Mouse (Mus musculus): ENCODE results near the gene Gng12.
A peak's percentile ranks its signal among the peaks of the same experiment; 100 is the strongest.
"Not testable (repeated sequence)": the region's sequence is repeated elsewhere in the genome, so short reads cannot be mapped to it uniquely, and the experiment has no call there.

Gng12 gene

DNA sequence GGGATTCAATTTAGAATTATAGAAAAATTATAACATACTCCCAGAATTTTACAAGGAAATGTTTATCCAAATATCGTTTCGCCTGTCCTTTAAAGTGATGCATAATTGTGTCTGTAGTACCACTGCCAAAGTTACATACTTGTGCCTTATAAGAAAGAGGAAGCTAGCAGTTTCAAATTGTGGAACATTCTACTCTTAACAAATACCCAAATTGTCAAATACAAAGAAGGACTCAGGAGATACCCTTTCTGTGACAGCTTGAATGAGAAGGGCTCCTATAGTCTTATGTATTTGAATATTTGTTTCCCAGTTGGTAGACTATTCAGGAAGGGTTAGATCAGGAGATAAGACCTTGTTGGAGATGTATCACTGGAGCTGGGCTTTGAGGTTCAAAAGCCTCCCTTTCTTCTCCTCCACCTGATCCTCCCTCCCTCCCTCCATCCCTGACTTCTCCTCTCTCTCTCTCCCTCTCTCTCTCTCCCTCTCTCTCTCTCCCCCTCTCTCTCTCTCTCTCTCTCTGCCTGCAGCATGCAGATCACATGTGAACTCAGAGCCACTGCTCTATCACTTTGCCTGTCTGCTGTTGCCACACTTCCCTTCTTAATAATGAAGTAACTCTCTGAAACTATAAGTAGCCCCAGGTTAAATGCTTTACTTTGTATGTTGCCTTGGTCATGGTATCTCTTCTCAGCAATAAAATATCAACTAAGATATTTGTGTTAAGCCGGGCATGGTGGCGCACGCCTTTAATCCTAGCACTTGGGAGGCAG, 62.5 kb downstream of the Gng12 start:
- DNase-seq = no peak

DNA sequence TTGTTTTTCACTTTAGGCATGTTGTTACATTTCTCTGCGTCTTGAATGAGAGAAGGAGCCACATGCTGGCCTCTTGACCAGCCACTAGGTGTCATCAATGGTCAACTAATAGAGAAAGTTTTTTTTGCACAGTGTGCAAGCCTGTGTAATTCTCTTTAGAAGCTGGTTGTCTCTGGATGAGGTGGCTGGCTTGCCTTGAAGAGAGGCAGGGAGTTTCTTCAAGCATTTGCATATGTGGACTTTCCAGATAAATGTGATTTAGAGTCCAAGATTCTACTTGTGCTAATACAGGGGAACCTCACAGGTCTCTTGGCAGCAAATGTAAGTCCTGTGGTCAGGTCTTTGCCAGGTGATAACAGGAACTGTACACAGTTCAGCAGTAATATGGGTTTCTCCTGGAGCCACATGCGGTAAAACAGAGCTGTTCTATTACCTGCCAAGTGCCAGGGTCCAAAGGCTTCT, 66.4 kb downstream of the Gng12 start:
- peak; percentile 64 to 75 for DNase-seq

DNA sequence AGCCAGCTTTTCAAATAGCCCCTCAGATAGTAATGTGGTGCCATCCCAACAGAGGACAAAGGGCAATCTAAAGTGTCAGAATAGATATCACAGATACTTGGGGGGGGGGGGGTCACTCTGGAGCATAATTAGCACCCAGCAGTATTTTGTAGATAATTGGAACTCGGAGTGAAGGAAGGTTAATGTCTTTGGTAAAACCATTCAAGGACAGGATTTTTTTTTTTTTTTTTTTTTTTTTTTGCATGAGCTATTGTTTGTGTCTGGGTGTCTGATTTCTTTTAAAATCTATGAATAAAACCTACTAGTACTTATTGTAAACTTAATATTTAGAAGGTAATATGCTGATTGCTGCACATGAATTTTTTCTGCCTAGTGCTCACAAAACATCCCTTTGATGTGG, 66.9 kb downstream of the Gng12 start:
- DNase-seq = no peak

DNA sequence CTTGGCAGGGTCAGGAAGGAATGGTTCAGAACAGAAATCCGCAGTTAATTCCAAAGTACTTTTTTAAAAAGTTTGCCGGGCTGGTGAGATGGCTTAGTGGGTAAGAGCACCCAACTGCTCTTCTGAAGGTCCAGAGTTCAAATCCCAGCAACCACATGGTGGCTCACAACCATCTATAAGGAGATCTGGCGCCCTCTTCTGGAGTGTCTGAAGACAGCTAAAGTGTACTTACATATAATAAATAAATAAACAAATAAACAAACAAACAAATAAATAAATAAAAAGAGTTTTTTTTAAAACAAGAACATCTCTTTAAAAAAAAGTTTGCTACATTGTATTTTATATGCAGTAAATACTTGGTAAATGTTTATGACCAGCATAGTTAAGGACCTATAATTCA, 67.5 kb downstream of the Gng12 start:
- DNase-seq = not testable (repeated sequence)

DNA sequence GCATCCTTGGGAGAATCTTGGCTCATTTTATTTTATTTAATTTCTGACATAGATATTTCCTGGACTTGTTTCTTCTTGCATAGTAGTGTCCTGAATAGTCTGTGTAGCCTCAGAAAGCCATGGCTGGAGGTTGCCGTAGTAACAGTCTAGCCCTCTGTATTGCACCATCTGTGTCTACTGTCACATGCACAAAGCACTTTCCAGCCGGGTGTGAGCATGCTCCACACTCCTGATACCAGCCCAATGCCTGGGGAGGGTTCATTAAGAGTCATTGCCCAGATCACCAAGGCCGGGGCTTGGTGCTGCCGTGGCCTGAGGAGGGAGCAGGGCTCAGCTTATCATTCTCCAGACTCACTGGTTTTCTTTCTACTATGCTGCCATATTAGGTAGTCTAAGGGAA, 68.0 kb downstream of the Gng12 start:
- peak; percentile 57 to 64 for DNase-seq

DNA sequence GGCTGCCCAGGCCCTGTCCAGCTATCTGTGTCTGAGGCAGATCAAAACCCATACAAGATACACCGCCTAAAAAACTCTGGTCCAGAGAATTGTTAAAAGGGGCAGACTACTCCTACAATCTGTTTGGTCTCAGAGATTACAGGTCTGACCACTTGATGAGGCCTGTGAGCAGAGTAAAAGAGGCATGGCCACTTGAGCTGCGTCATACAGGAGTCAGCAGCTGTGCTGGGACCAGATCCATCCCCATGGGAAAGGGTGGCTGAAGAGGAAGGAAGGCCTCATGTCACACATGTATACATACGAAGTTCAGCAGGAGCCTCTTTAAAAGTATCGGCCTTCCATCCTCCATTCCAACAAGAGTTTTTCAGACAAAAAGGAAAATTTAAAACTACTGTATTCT, 69.0 kb downstream of the Gng12 start:
- no peak for DNase-seq

DNA sequence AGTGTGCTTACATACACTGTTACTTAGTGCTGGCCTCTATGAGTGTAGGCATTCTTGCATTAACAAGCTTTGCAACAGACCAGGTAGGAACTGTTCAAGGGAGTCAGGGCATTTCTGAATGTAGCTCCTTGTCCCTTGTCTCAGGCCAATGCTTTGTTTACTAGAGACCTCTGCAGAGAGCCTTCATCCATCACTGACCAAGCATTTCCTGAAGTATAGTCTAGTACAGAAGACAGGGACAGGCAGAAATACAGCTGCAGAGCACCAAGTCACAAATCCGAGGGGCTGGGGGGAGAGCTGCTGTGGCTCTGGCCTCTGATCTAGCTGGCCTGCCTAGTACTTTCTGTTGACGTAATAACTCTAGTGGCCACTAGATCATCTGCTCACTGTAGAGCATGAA, 71.6 kb downstream of the Gng12 start:
- DNase-seq = no peak

DNA sequence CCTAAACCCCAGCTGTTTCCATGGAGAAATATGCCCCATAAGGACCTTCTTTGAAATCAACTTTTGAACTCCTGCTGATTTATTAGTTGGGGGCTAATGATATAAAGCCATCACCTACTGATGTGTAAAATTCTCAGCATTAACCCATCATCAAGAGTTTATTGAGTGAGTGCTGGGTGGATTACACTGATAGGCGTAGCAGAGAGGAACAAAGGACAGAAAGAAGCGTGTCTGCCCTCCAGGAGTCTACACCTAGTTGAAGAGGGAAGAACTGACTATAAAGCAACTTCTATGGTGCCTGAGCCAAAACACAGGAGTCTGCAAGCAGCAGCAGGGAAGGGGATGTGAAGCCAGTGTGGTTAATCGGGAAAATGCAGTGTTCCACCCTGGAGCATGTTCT, 73.2 kb downstream of the Gng12 start:
- no peak for DNase-seq

DNA sequence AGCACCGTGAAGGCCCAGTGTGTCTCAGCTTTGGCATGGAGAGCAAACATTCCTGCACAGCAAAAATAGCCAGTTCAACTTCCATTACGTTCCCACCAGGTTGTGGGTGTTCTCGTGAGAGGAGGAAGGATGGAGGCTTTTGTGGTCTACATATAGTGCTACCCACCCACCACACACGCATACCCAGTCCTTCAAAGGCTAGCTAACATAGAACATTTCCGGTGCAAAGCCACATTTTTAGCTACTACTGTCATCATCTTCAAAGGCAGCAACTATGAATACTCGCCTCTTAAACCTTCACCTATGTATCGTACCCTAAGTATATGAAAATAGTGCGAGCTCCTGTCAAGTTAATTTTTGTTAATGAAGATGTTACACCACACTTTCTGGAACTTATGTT, 76.1 kb downstream of the Gng12 start:
- no peak for DNase-seq

DNA sequence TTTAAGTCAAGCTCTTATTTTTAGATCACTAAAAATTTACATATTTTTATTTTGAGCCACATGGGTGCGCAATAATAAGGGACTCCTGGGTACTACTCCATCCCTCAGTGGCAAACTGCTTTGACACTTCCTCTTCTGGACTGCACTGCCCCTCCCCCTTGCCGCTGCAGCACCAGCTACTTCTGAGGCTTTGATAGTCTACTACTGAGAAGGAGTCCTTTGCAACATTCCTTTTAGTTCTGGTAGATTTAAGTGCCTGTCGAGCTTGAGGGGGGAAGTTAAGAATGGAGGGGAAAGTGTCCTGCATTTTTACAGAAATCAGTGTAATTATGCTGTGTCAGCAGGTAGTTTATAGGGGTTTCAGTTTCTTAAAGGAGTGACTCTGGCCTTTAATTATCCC, 77.0 kb downstream of the Gng12 start:
- no peak for DNase-seq

DNA sequence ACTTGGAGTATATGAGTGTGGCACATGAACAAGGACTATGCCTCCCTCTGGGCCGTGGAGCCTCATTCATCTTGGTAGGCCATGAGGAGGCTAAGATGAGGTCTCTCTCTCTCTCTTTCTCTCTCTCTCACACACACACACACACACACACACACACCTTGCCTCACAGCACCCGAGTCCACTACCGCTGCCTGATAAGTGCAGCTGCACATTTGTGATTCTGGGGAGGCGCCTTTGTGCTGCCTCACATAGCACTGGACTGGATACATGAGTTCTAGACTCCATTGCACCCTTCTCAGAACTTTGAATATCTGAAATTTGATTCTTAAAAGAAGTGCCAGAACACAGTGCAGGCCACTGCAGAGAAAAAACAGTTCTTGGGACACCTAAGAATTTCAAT, 79.3 kb downstream of the Gng12 start:
- no peak for DNase-seq

DNA sequence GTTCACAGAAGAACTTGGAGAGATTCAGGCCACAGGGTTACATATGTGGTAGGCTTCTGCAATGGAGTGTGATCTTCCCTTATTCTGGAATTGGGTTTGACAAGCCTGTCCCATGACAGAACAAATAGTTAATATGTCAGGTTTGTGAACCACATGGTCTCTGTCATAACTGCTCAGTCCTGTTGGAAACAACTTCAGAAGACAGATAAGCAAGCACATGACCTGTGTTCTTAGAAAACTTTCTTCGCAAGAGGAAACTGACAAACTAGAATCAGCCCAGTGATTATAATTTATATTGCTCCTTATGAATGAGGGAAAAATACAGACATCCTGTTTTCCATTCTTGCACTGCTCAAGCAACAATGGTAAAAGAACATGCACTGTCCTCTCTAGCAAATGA, 83.0 kb downstream of the Gng12 start:
- DNase-seq = no peak

DNA sequence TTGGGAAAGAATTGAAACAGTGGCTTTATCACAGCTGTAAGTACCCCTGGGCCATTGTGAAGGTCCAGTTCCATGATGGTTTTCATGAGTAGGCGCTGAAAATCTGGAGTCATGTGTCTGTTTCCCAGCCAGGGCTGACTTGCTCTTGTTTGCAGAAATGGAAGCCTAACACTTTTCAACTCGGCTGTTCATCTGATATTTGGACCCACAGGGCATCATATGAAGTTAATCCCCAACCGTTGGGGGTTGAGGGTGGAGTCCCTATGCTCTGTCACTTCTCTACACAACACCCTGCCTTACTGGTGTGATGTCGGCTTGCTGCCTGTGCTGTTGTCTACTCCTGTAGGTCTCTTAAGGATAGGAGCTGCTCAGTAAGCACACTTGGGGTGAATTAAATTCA, 83.8 kb downstream of the Gng12 start:
- DNase-seq = no peak

DNA sequence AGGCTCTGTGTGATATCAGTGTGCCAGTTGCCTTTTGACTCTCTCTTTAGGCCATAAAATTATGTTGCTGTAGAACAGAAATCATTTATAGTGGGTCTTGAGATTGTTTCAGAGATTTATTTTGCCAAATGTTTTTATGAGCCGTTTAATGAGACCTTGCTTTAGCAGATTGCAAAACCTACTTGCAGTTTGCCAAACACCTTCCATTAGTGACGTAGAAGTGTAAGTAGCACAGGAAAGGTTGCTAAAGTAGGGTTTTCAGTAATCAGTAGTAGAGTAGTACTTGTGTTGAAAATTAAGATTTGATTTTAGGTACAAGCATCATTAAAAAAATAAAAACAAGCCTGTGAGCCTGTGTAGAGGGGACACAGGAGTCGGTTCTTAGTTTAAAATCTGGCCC, 85.2 kb downstream of the Gng12 start:
- no peak for DNase-seq

DNA sequence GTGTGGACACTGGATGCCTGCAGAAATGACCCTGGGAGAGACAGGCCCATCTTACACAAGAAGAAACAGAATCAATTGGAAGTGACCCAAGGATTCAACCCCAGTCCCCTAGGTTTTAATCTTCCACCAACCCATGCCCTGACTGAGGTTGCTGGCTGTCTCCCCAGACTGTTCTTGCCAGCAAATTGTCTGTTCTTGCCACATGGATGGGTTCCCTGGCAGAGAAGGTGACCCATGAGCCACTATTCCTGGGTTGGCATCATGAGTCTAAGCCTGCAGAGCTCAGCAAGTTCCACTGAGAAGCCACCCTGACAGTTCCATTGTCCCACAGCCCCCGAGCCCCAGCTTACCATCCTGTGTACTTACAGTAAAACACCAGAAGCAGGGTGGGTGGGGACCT, 85.7 kb downstream of the Gng12 start:
- peak; percentile 77 to 82 for DNase-seq

DNA sequence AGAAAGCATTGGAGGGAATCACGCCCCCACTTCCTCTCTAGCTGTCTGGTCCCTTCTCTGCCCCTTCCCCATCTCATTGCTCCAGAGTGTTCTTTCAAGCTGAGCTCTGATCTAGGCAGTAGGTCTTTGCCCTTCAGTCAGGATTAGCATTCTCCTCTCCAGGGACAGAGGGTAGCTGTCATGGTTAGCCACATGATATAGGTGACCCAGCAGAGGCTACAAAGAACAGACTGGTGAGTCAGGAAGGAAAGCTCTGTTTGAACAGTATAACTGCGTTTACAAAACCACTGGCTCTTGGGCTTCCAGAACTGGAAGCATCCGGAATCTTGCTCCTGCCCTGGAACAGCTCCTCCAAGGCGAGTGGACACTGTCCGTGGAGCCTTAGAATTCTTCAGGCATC, 87.9 kb downstream of the Gng12 start:
- no peak for DNase-seq

DNA sequence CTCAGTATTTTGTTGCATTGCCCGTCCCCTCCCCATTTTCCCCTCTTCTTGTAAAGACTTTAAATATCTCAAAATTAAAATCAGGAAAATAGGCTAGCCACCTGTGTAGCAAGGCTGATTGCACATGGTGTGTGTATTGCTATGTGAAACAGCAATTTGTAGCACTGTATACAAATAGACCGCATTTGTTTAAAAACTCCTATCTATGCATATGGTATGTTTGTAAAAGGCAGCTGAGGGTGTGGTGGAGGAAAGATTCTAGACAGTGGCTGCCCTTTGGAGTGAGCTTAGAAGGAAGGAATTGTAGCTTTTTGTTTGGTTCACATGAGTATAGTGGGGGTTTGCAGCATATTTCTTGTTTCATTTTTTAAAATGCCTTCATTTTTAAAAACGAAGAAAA, 88.5 kb downstream of the Gng12 start:
- no peak for DNase-seq

DNA sequence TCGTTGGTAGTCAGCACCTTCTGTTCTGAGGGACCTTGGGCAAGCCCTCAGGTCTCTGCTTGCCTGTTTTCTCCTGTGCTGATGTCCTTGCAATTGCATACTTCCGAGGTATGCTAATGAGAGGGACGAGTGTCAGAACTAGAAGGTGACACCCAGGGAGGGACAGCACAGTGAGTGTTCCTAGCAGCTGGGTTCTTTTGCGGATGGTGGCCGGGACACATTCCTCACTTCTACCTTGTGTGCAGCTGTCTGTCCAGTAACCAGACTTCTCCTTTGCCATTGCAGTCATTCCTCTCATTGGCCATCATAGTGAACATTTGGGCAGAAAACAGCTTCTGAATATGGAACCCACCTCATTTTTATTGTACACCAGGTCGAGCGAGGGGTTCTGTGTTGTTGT, 89.3 kb downstream of the Gng12 start:
- DNase-seq = no peak

DNA sequence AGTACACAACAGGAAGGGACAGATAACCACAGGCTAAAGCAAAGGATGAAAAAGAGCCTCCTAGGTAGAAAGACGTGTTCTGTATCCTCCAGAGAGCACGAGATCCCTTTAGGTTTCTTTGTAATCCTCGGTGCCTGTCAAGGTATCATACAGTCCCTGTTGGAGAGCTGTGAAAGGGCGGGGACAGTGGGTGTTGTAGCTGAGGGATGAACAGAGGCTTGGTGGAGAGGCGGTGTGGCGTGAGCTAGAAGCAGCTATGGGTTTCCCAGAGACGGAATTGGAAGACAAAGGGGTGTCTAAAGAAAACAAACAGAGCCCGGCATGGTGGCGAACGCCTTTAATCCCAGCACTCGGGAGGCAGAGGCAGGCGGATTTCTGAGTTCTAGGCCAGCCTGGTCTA, 89.9 kb downstream of the Gng12 start:
- DNase-seq = no peak

DNA sequence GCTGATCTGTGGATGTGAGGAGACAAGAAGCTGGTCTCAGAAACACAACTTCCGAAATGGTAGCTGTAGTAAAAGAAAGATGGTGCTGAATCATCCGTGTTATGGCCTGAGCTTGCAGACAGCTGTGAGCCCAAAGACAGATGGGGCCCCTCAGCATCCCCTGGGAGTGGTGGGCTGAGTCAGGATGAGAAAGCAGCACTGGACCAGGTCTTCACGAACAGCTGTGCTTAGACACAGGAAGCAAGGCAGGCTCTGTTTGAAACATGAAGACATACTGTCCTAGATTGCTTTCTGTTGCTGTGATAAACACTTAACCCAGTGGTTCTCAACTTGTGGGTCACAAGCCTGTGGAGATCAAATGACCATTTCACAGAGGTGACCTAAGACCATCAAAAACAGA, 91.4 kb downstream of the Gng12 start:
- DNase-seq = no peak

DNA sequence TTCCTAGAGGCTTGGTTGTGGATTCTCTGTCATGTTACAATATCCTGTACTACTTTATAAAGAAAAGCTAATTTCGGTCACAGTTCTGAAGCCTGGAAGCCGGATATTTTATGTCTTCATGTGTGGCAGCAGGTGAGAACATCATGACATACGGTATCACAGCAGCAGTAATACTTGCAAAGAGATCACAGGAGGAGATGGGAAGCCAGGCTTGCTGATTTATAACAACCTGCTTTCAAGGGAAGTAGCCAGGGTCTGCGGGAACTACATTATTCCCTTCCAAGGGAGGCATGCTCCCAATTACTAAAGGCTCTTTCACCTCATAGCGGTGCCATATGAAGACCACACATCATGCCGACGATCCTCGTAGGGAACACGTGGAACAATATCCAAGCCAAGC, 92.2 kb downstream of the Gng12 start:
- peak; percentile 29 to 53 for DNase-seq

DNA sequence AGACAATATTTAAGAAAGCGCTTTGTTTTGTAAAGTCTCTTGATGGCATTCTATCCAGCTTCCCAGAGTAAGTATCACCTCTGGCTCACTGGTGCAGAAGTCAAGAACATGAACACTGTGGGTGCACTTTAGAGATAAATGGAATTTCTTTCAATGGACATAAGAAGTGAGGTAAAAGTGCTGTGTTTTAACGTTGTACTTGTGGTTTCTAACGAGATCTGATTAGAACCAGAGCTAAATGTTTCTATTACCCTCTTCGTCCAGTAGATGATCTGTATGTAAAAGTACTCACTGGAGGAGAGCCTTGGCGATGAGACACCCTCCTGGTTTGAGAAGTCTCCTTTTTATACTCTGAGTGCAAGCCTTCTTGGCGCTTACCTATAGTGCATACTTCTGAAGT, 92.8 kb downstream of the Gng12 start:
- DNase-seq = no peak

DNA sequence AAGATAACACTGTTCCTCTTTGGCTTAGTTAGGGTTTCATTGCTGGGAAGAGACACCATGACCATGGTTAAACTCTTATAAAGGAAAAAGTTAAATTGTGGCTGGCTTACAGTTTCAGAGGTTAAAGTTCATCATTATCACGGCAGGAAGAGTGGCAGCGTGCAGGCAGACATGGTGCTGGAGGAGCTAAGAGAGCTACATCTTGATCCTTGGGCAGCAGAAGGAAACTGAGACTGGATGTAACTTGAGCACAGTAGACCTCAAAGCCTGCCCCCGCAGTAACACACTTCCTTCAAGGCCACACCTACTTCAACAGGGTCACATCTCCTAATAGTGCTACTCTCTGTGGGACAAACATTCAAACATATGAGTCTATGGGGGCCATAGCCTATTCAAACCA, 93.3 kb downstream of the Gng12 start:
- DNase-seq = no peak

DNA sequence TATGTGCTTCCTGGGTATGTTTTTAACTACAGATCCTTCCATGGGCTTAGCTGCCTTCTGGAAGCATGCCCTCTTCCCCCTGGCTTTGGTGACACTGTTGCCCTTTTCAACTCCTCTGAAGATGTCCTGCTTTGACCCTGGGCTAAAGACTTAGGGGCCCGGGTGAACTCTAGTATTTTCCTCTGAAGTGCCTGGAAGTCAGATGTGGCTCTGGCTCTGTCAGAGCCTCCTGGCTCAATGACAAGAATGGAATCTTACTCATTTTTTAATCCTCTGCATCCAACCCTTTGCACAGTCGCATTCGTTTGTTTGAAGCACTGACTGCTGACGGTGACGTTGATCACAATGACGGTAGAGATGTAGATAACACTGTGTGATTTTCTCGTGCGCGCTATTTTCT, 96.0 kb downstream of the Gng12 start:
- no peak for DNase-seq

DNA sequence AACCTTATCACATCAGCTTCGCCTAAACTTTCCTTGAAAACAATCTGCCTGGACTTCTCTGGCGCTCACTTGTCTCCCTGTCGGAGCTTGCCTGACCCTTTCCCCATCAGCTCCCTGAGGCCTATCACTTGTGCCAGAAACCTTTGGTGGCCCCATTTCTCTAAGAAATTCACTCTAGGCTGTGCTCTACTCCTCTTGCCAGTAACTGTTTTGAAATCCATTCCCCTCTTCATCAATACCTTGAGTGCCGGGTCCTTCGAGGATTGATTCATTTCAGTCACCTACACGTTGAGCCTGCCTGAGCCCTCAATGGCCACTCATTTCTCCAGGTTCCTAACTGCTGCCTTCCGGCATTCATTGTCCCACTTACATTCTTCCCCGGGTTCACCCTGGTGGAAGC, 96.6 kb downstream of the Gng12 start:
- DNase-seq = no peak
